Mouse (Mus musculus): ENCODE measurements around the gene Mtx3.

- no peak for TF ChIP-seq ZC3H11A (IDR thresholded peaks at IDR 0.05; ENCODE audit: borderline replicate concordance, low read depth, low read length)
- no peak for TF ChIP-seq ZNF384 (IDR thresholded peaks at IDR 0.05; ENCODE audit: low read depth, low read length)
- TF ChIP-seq MAFK (IDR thresholded peaks at IDR 0.05; ENCODE audit: insufficient read depth, low read depth, low read length): no peak
Observed at GRCm38 (mm10) chr13:92879514-92879913, 35.0 kb downstream of the Mtx3 start.

All from ES-E14 (cell line).